Mouse (Mus musculus) midbrain, embryonic 16.5 days (tissue): ENCODE data around the gene Zfp991. TPM values are rescaled to one million over a fixed set of nuclear protein-coding genes. Genes with fewer than 3 reads are reported as not detected.
"Not testable (repeated sequence)": the region's sequence is repeated elsewhere in the genome, so short reads cannot be mapped to it uniquely, and the experiment has no call there.

Experiments used
- ATAC-seq: fragments of 200-750 bp; cut with Nextera tagmentation; 2 replicates; pipeline ENCODE4 v1.8.0; 2017; ENCODE audit warnings: moderate TSS enrichment
- H3K27ac ChIP-seq: fragments of 300-500 bp; sonication (generic); 2 replicates; pipeline ENCODE4 v1.5.1; 2014; ENCODE audit warnings: mild to moderate bottlenecking, low read length, mixed read lengths
- H3K27me3 ChIP-seq: fragments of 300-500 bp; sonication (generic); 2 replicates; pipeline ENCODE4 v1.6.1; 2014; ENCODE audit warnings: low read depth, low read length, mixed read lengths; ENCODE audit not compliant: control insufficient read depth, insufficient read depth
- H3K36me3 ChIP-seq: fragments of 300-500 bp; sonication (generic); 2 replicates; pipeline ENCODE4 v1.6.1; 2014; ENCODE audit warnings: mild to moderate bottlenecking, low read length, moderate library complexity, mixed read lengths; ENCODE audit not compliant: control insufficient read depth, insufficient read depth
- H3K4me1 ChIP-seq: fragments of 300-500 bp; sonication (generic); 2 replicates; pipeline ENCODE4 v1.6.1; 2014; ENCODE audit warnings: mild to moderate bottlenecking, low read length, mixed read lengths; ENCODE audit not compliant: control insufficient read depth, insufficient read depth
- H3K4me2 ChIP-seq: fragments of 300-500 bp; sonication (generic); 2 replicates; pipeline ENCODE4 v1.6.1; 2014; ENCODE audit warnings: mild to moderate bottlenecking, low read length, mixed read lengths
- H3K4me3 ChIP-seq: fragments of 300-500 bp; sonication (generic); 2 replicates; pipeline ENCODE4 v1.5.1; 2014; ENCODE audit warnings: low read depth, mild to moderate bottlenecking, low read length, moderate library complexity, mixed read lengths
- H3K9ac ChIP-seq: fragments of 300-500 bp; sonication (generic); 2 replicates; pipeline ENCODE4 v1.6.1; 2014; ENCODE audit warnings: low read depth, low read length, mixed read lengths
- H3K9me3 ChIP-seq: fragments of 300-500 bp; sonication (generic); replicated peaks from 2 replicates; pipeline ENCODE4 v1.6.1; 2014; ENCODE audit warnings: mild to moderate bottlenecking, low read length, mixed read lengths; ENCODE audit not compliant: control insufficient read depth, poor library complexity, severe bottlenecking
- whole genome bisulfite sequencing: fragments of 180-500 bp; shearing (Covaris S2); extraction: QIAGEN DNeasy Blood & Tissue Kit; methylation state at CpG from one replicate; pipeline ENCODE4 v1.1.7; 2014; 5-methylcytosine and 5-hydroxymethylcytosine counted together
- polyA plus RNA-seq: library from polyadenylated mRNA; unstranded; fragments of >200 nt; fragmentation: Nextera tagmentation; extraction: Ambion mirVana; gene quantifications from 2 replicates; pipeline ENCODE4 v1.2.1, GENCODE M21; 2015

Zfp991 gene
- polyA plus RNA-seq, 1 experiment from 2014 or later = 3.8 TPM

DNA sequence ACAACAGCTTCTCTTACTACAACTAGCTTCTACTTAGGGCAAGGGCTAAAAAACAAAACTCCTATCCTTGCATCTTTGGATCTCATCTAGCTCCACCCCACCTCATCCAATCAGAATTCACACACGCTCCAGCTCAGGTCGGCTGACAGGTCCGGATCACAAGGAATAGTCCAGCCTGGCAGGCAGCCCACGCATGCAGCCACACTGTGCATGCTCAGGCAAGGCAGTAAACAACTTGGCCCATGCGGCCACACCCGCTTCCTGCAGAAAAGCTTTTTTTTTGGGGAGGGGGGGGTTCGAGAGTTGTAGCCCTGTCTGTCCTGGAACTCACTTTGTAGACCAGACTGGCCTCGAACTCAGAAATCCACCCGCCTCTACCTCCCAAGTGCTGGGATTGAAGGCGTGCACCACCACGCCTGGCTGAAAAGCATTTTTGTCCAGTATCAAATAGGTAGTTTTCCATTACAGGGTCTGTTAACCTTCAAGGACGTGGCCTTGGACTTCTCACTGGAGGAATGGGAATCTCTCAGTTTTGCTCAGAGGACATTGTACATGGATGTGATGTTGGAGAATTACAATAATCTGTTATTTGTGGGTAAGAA is 44.5 kb downstream of the Zfp991 start:
- not testable (repeated sequence) for H3K4me3 ChIP-seq, H3K36me3 ChIP-seq, H3K9ac ChIP-seq, H3K4me2 ChIP-seq, H3K9me3 ChIP-seq, ATAC-seq, H3K27ac ChIP-seq, H3K27me3 ChIP-seq, H3K4me1 ChIP-seq
- 87% methylated on average over 6 of the region's 12 CpGs for WGBS

GRCm38 (mm10) chr4:147181141-147181685 is 49.4 kb downstream of the Zfp991 start:
- 97% methylated on average over 7 of the region's 8 CpGs for WGBS

DNA sequence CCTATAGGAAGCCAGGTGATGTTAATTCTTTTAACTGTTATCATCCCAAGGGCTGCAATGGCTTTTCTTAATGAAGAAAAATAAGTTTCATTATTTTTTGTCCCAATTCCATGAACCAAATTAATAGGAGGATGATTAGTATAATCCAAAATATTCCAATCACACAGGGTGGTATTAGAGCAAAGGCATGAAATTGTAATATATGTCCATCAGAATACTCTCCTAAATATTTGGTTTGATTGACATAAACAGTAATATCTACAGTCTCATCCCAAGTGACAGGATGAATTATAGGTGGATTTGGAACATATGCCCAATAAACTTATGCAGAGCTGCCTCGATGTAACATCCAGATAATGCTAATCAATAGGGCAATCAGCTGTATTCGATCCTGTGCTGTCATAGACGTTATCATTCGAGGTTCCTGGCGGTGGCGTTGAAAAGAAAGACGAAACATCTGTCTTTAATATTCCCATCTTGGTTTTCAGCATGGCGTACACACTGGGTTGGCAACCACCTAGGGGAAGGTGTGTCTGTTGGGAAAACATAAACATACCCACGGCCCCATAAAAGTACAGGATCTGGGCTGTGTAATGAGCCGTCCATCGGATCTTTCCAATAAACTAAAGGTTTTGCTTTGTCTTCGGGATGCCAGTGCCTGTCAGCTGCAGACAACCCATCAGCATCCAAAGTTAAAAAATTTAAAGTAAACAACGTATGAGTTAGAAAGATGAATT is 50.3 kb downstream of the Zfp991 start:
- not testable (repeated sequence) for H3K27ac ChIP-seq, H3K4me3 ChIP-seq, H3K4me2 ChIP-seq, H3K36me3 ChIP-seq, H3K4me1 ChIP-seq, H3K9ac ChIP-seq, H3K9me3 ChIP-seq, H3K27me3 ChIP-seq
- peak; percentile 45; the same call in 1 of the 2 replicates for ATAC-seq
- WGBS = no CpG with 5 or more reads among the region's 13 CpGs

More at GRCm38 (mm10) chr4:147181141-147181685, 49.4 kb downstream of the Zfp991 start:
- not testable (repeated sequence) for H3K4me3 ChIP-seq, H3K36me3 ChIP-seq, H3K4me1 ChIP-seq, H3K27ac ChIP-seq, H3K9me3 ChIP-seq, H3K9ac ChIP-seq, H3K27me3 ChIP-seq, H3K4me2 ChIP-seq, ATAC-seq

DNA sequence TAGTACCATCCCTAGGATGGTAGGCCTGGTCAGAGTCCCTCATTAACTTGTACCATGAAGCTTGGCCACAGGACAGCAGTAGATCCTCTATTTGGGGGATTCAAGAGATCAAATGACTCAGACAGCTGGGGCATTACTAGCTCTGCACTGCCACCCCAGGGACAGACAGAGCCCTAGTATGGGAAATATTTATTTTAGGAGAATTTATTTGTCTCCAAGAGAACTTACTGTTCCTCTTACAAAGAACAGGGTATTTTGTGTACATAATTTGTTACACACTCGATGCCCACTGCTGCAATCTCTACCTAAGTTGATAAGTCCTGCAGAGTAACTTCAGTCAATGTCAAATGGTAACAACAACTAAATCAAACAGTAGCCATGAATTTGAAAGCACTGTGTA is 55.0 kb downstream of the Zfp991 start:
- not testable (repeated sequence) for H3K4me2 ChIP-seq, H3K9me3 ChIP-seq, H3K4me3 ChIP-seq, H3K36me3 ChIP-seq, H3K9ac ChIP-seq, H3K4me1 ChIP-seq, H3K27me3 ChIP-seq, ATAC-seq, H3K27ac ChIP-seq
- 83% methylated on average over 1 of the region's 1 CpGs for WGBS

GRCm38 (mm10) chr4:147187283-147187965 is 55.6 kb downstream of the Zfp991 start:
- H3K4me2 ChIP-seq, H3K4me1 ChIP-seq, H3K36me3 ChIP-seq, H3K4me3 ChIP-seq, H3K9ac ChIP-seq, H3K27ac ChIP-seq, H3K9me3 ChIP-seq, H3K27me3 ChIP-seq: not testable (repeated sequence)
- ATAC-seq = 0 out of 2 replicates have a peak, but pooled peaks have one; percentile 42
- WGBS = 75% methylated on average over 68 of the region's 71 CpGs

GRCm38 (mm10) chr4:147195186-147195585 is 63.3 kb downstream of the Zfp991 start:
- WGBS = 83% methylated on average over 3 of the region's 9 CpGs
- not testable (repeated sequence) for H3K4me1 ChIP-seq, H3K4me3 ChIP-seq, ATAC-seq, H3K4me2 ChIP-seq, H3K27ac ChIP-seq, H3K27me3 ChIP-seq, H3K9ac ChIP-seq, H3K9me3 ChIP-seq, H3K36me3 ChIP-seq

- not testable (repeated sequence) for ATAC-seq, H3K9me3 ChIP-seq, H3K4me1 ChIP-seq, H3K9ac ChIP-seq, H3K4me2 ChIP-seq, H3K27ac ChIP-seq, H3K4me3 ChIP-seq, H3K36me3 ChIP-seq, H3K27me3 ChIP-seq
- 88% methylated on average over 2 of the region's 2 CpGs for WGBS
Measured at GRCm38 (mm10) chr4:147197210-147197609, 65.4 kb downstream of the Zfp991 start.

- not testable (repeated sequence) for H3K27me3 ChIP-seq
- 66% methylated on average over 6 of the region's 6 CpGs for WGBS
Measured at GRCm38 (mm10) chr4:147199055-147199750, 67.4 kb downstream of the Zfp991 start.

More at GRCm38 (mm10) chr4:147199055-147199750, 67.4 kb downstream of the Zfp991 start:
- H3K4me2 ChIP-seq, H3K27ac ChIP-seq, H3K9ac ChIP-seq, H3K9me3 ChIP-seq, H3K36me3 ChIP-seq, H3K4me1 ChIP-seq, H3K4me3 ChIP-seq: not testable (repeated sequence)
- ATAC-seq = peak; percentile 57; the same call in 1 of the 2 replicates
